Mouse (Mus musculus): ENCODE measurements around the gene Agt. TPM values are rescaled to one million over a fixed set of nuclear protein-coding genes. Genes with fewer than 3 reads are reported as not detected.

The Agt gene
- total RNA-seq, 2 experiments from 2014 or later = 124 to 320 TPM

GRCm38 (mm10) chr8:124555113-124555750 lies 14.3 kb downstream of the Agt start:
- DNase-seq = no peak

GRCm38 (mm10) chr8:124551011-124551661 lies 18.4 kb downstream of the Agt start:
- no peak for DNase-seq

GRCm38 (mm10) chr8:124548187-124548586 lies 21.3 kb downstream of the Agt start:
- no peak for DNase-seq

GRCm38 (mm10) chr8:124547269-124547668 lies 22.2 kb downstream of the Agt start:
- no peak for DNase-seq

DNA sequence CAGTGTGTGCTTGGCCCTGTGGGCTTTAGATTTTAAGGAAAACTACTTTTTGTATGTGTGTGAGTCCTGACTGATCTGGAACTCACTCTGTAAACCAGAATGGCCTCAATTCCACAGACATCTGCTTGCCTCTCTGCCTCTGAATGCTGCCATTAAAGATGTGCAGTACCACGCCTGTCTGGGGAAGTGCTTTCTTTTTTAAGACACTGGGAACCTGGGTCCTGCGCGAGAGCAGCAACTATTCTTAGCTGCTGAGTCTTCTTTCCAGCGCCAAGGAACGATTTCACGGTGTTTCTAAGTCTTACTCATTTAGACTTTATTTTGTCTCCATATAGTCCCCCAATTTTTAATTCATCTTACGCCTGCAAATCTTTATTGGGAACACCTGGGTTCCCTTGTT lies 22.7 kb downstream of the Agt start:
- no peak for DNase-seq

GRCm38 (mm10) chr8:124546371-124546770 lies 23.1 kb downstream of the Agt start:
- no peak for DNase-seq

GRCm38 (mm10) chr8:124543272-124543671 lies 26.2 kb downstream of the Agt start:
- DNase-seq = no peak

DNA sequence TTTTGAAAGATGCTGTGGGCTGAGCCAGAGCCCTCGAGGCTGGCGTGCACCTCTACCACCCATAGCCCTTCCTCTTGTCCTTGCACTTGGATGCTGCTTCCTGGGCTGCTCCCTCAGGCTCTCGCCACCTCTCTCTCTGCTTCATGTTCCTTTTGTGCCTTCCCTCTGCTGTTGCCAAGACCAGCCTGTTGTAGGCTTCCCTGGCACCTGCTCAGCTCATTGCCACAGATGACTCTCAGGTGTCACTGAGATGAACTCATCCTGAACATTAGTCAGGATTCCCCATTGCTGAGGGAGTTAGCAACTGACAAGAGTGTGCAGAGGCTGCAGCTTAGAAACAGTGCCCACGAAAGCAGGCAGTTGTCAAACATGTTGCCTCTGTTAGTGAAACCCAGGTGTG lies 27.5 kb downstream of the Agt start:
- DNase-seq = no peak

DNA sequence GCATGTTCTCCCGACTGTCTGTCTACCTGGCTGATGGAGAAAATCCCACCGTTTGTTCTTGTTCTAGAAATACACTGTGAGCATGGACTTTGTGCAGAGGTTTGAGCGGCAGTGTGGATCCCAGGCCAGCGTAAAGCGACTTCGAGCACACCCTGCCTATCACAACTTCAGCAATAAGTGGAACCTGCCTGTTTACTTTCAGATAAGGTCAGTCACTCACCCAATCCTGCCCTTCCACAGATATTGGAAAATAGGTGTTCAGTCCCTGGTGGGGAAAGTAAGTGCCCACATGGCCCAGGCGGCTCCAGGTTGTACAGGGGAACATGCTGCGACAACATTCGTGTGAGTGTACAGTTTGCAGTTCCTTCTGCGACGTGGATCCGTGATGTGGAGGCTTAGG lies 28.6 kb downstream of the Agt start:
- no peak for DNase-seq

- DNase-seq = no peak
Observed at GRCm38 (mm10) chr8:124535451-124535850, 34.1 kb downstream of the Agt start.

GRCm38 (mm10) chr8:124532626-124533025 lies 36.9 kb downstream of the Agt start:
- DNase-seq = no peak

DNA sequence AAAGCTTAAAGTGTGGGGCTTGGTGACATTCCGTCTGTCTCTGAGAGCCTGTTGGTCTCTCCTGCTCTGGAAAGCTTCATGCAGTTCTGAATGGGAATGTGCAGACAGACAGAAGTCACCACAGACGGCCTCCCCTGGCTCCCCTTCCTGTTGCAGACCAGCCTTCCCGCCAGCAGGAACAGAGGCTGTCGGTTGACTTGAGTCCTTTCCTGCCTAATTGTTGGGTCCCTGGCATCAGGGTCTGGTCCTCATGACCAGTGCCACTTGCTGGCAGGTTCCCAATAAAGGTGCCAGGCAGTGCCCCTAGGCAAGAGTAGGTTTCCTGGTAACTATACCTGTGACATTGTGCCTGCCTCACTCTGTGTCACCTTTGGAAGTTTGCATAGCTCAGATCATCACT lies 38.5 kb downstream of the Agt start:
- DNase-seq = no peak

GRCm38 (mm10) chr8:124530556-124530955 lies 39.0 kb downstream of the Agt start:
- DNase-seq = peak; percentile 32

GRCm38 (mm10) chr8:124530076-124530475 lies 39.4 kb downstream of the Agt start:
- DNase-seq = no peak

DNA sequence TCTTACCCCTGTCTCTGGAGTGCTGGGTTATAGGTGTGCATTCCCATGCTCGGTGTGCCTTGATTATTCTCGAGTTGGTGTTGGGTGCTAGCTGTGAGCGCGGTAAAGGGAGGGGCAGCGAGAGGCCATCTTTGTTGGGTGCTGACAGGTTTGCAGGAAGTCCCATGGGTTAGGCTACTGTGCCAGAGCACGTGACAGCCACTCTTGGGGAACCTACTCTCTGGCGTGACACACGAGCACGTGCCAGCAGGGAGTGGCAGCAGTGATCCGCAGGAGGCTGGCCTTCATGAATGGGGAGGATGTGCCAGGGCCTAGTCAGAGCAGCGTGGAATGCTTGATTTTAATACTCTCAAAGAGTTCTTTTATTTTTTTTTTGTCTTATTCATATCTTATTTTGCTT lies 43.2 kb downstream of the Agt start:
- peak; percentile 32 for DNase-seq

DNA sequence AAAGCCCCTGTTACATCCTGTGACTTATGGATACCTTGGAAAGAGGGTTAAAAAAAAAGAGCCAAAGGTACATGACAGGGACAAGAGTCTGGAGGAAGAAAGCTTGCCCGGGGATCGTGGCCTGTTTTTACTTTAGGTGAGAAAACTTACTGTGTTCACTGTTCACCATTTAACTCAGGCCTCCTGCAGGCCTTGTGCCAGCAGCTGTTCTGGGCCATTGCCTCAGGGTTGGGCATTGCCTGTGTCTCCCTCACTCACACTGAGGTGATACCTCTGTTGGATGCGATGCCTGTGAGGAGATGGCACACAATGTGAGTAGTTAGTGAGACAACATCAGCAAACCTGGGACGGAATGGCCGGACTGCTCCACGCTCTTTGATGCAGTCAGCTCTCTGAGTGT lies 47.6 kb downstream of the Agt start:
- no peak for DNase-seq

- DNase-seq = peak; percentile 94
Observed at GRCm38 (mm10) chr8:124520249-124521080, 49.0 kb downstream of the Agt start, which contains the start of gene Cog2. Cog2 (plus strand) TSS chr8:124520767.

- no peak for DNase-seq
Observed at GRCm38 (mm10) chr8:124517142-124517541, 52.4 kb downstream of the Agt start.

DNA sequence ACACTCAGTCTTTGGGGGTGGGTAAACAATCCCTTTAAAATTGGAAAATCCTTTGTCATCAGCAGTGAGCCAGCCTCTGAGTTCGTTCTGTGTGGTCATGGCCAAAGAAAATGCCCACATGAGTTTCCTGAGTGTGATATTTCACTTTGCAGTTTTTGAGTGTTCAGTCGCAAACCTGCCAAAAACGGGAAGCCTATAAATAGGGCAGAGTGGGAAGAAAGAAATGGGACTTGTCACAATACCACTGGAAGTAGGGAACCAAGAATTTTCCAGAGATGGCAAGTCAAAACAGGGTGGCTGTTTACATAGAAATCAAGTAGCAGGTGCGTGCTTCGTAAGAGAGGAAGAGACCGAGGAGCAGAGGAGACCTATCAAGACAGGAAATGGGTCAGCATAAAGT lies 53.0 kb downstream of the Agt start:
- DNase-seq = no peak

DNA sequence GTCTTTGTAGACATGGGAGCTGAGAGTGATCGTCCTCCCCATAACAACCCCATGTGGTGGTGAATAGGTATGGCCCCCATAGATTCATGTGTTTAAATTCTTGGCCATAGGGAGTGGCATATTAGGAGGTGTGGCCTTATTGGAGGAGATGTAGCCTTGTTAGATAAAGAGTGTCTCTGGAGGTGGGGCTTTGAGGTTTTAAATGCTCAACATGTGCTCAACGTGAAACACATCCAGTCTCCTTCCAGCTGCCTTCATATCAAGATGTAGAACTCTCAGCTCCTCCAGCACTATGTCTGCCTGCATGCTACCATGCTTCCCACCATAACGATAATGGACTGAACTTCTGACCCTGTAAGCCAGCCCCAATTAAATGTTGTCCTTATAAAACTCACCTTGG lies 53.5 kb downstream of the Agt start:
- DNase-seq = no peak

GRCm38 (mm10) chr8:124509156-124509555 lies 60.4 kb downstream of the Agt start:
- no peak for DNase-seq

- no peak for DNase-seq
Observed at GRCm38 (mm10) chr8:124508321-124508695, 61.2 kb downstream of the Agt start.

- DNase-seq = no peak
Observed at GRCm38 (mm10) chr8:124507572-124508320, 61.8 kb downstream of the Agt start.

All from adrenal gland, postnatal 10 days (tissue).